Mouse (Mus musculus) liver, adult 2 months (tissue): ENCODE data around the gene Farp2. TPM values are rescaled to one million over a fixed set of nuclear protein-coding genes. Genes with fewer than 3 reads are reported as not detected.
A peak's percentile ranks its signal among the peaks of the same experiment; 100 is the strongest.

Experiments
- DNase-seq: peaks from one replicate; pipeline ENCODE4 v3.0.0-alpha.2; 2011; ENCODE audit warnings: low read depth, low spot score; ENCODE audit errors: extremely low read depth
- H3K27ac ChIP-seq: fragments of 200-500 bp; replicated peaks from 2 replicates; pipeline ENCODE4 v1.5.1; 2012; ENCODE audit warnings: low read depth, mild to moderate bottlenecking, control low read depth, inconsistent platforms, low read length; ENCODE audit not compliant: insufficient read depth
- H3K27me3 ChIP-seq: fragments of 200-500 bp; 2 replicates; pipeline ENCODE4 v1.6.1; 2012; ENCODE audit warnings: mild to moderate bottlenecking, moderate library complexity, low read length, inconsistent platforms; ENCODE audit not compliant: control insufficient read depth, insufficient read depth
- H3K36me3 ChIP-seq: fragments of 200-500 bp; 2 replicates; pipeline ENCODE4 v1.6.1; 2012; ENCODE audit warnings: low read length, inconsistent platforms; ENCODE audit not compliant: control insufficient read depth, insufficient read depth
- H3K4me1 ChIP-seq: fragments of 200-500 bp; 2 replicates; pipeline ENCODE4 v1.6.1; 2011; ENCODE audit warnings: low read length; ENCODE audit not compliant: control insufficient read depth, insufficient read depth
- H3K4me3 ChIP-seq: fragments of 200-500 bp; 2 replicates; pipeline ENCODE4 v1.5.1; 2011; ENCODE audit warnings: low read depth, mild to moderate bottlenecking, control low read depth, low read length, moderate library complexity; ENCODE audit not compliant: insufficient read depth
- H3K79me2 ChIP-seq: fragments of 200-500 bp; 2 replicates; pipeline ENCODE4 v1.6.1; 2012; ENCODE audit warnings: inconsistent platforms, mild to moderate bottlenecking, low read length, moderate library complexity; ENCODE audit not compliant: control insufficient read depth, insufficient read depth
- H3K9ac ChIP-seq: fragments of 200-500 bp; 2 replicates; pipeline ENCODE4 v1.6.1; 2012; ENCODE audit warnings: low read depth, mild to moderate bottlenecking, control low read depth, inconsistent platforms, low read length
- CTCF ChIP-seq: fragments of 200-500 bp; IDR thresholded peaks from 2 replicates; pipeline ENCODE4 v1.5.1; 2011; ENCODE audit warnings: low read depth, low read length, control low read depth
- POLR2A ChIP-seq: fragments of 200-500 bp; IDR thresholded peaks from 2 replicates; pipeline ENCODE4 v1.6.1; 2011; ENCODE audit warnings: low read length, control low read depth; ENCODE audit not compliant: insufficient read depth; ENCODE audit errors: extremely low read depth
- whole genome bisulfite sequencing: fragments of 180-500 bp; shearing (Covaris S2); methylation state at CpG from one replicate; pipeline ENCODE4 v1.1.7; 2018; 5-methylcytosine and 5-hydroxymethylcytosine counted together
- polyA plus RNA-seq: library from polyadenylated mRNA; depleted of rRNA; stranded (reverse); fragments of >200 nt; gene quantifications from 2 replicates; pipeline ENCODE4 v1.2.3, GENCODE M21; 2012
- total RNA-seq: library from RNA; depleted of rRNA; stranded (reverse); fragments of >200 nt; gene quantifications from 2 replicates; pipeline ENCODE4 v1.2.3, GENCODE M21; 2014

The Farp2 gene
- total and polyA plus RNA-seq, 2 experiments: 9.2 to 10.5 TPM

GRCm38 (mm10) chr1:93529801-93530200 lies 17.9 kb downstream of the Farp2 start:
- Histone ChIP-seq H3K4me3 (no peak overlapping the region), H3K9ac (no peak overlapping the region), H3K27ac (no peak overlapping the region), H3K79me2 (peaks cover 3% of the 10 kb centered on the region; the same call in 1 of the 2 replicates), H3K36me3 (peaks cover 10% of the 10 kb centered on the region), H3K27me3 (no peaks in the 10 kb centered on the region), H3K4me1 (no peaks in the 10 kb centered on the region)
- 70% methylated on average over 6 of the region's 6 CpGs for WGBS
- DNase-seq: peak; percentile 62
- TF ChIP-seq POLR2A (no peak), CTCF (no peak)

GRCm38 (mm10) chr1:93537227-93537626 lies 25.3 kb downstream of the Farp2 start:
- Histone ChIP-seq H3K4me1 (no peaks in the 10 kb centered on the region), H3K36me3 (peaks cover 6% of the 10 kb centered on the region), H3K4me3 (no peak overlapping the region), H3K9ac (no peak overlapping the region), H3K27ac (no peak overlapping the region), H3K79me2 (no peaks in the 10 kb centered on the region), H3K27me3 (no peaks in the 10 kb centered on the region)
- WGBS: 96% methylated on average over 6 of the region's 6 CpGs
- DNase-seq: no peak
- TF ChIP-seq POLR2A (no peak), CTCF (no peak)

DNA sequence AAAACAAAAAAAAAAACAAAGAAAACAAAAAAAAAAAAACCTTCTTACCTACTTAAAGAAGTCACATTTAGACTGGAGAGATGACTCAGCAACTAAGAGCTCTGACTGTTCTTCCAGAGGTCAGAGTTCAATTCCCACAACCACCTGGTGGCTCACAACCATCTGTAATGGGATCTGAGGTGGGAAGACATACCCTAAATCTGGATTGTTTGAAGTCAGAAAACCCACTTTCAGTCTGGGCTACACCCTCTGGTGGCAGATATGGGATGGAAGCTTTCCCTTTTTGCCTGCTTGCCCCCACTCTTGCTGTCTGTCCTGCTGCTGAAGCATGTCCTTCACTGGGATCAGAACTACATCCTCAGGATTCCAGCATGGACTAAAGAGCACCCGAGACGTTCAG lies 31.3 kb downstream of the Farp2 start:
- WGBS: 93% methylated on average over 2 of the region's 2 CpGs
- no peak overlapping the region for H3K27ac ChIP-seq
- H3K4me1 ChIP-seq: no peaks in the 10 kb centered on the region
- H3K4me3 ChIP-seq: no peak overlapping the region
- no peaks in the 10 kb centered on the region for H3K36me3 ChIP-seq
- H3K79me2 ChIP-seq: peaks cover 5% of the 10 kb centered on the region; the same call in 1 of the 2 replicates
- H3K9ac ChIP-seq: no peak overlapping the region
- no peak for DNase-seq
- H3K27me3 ChIP-seq: no peaks in the 10 kb centered on the region
- TF ChIP-seq CTCF (no peak), POLR2A (no peak)

- H3K27me3 ChIP-seq: no peaks in the 10 kb centered on the region
- no peak for TF ChIP-seq POLR2A
- TF ChIP-seq CTCF: no peak
- DNase-seq: no peak
These were observed 35.4 kb downstream of the Farp2 start for GRCm38 (mm10) chr1:93547286-93547685.

GRCm38 (mm10) chr1:93551427-93551826 lies 39.5 kb downstream of the Farp2 start:
- TF ChIP-seq POLR2A: no peak
- Histone ChIP-seq H3K4me1 (no peaks in the 10 kb centered on the region), H3K9ac (no peak overlapping the region), H3K36me3 (no peaks in the 10 kb centered on the region), H3K79me2 (no peaks in the 10 kb centered on the region; the same call in 1 of the 2 replicates), H3K27me3 (no peaks in the 10 kb centered on the region), H3K27ac (no peak overlapping the region), H3K4me3 (no peak overlapping the region)
- DNase-seq: no peak
- 84% methylated on average over 5 of the region's 5 CpGs for WGBS

More at GRCm38 (mm10) chr1:93547286-93547685, 35.4 kb downstream of the Farp2 start:
- no peak overlapping the region for H3K9ac ChIP-seq
- H3K36me3 ChIP-seq: no peaks in the 10 kb centered on the region
- H3K4me1 ChIP-seq: no peaks in the 10 kb centered on the region
- H3K27ac ChIP-seq: no peak overlapping the region
- H3K4me3 ChIP-seq: no peak overlapping the region
- H3K79me2 ChIP-seq: peaks cover 5% of the 10 kb centered on the region; the same call in 1 of the 2 replicates
- WGBS: 95% methylated on average over 1 of the region's 1 CpGs

DNA sequence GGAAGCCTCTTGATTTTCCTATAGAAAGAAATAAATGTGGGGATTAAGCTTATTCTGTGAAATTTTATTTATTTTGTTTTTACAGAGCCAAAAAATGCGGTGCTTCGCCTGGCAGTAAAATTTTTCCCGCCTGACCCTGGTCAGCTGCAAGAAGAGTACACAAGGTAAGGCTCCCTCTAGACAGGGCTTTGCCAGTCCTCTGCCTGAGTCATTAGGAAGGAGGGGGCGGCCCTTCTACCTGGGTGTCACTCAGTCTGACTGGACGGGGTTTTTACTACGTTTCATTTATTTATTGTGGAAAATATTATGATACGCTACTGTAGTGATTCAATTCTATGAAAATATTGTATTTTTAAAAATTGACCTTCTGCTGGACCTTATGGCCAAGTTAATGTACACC lies 51.3 kb downstream of the Farp2 start:
- no peaks in the 10 kb centered on the region for H3K27me3 ChIP-seq
- no peak overlapping the region; the same call in 1 of the 2 replicates for H3K27ac ChIP-seq
- H3K9ac ChIP-seq: no peak overlapping the region
- peak; percentile 17 for DNase-seq
- H3K4me3 ChIP-seq: no peak overlapping the region
- H3K4me1 ChIP-seq: peaks cover 15% of the 10 kb centered on the region
- 52% methylated on average over 7 of the region's 7 CpGs for WGBS
- no peaks in the 10 kb centered on the region for H3K79me2 ChIP-seq
- H3K36me3 ChIP-seq: no peaks in the 10 kb centered on the region; the same call in 1 of the 2 replicates
- TF ChIP-seq CTCF: no peak
- no peak for TF ChIP-seq POLR2A
